Mouse (Mus musculus) spleen, embryonic (tissue): ENCODE data around the gene F9.
"Not testable (repeated sequence)": the region's sequence is repeated elsewhere in the genome, so short reads cannot be mapped to it uniquely, and the experiment has no call there.

Source experiments
- CTCF ChIA-PET: fragments of 350-600 bp; sonication (Branson Sonifier 250); formaldehyde crosslinking; loops from one replicate; lab custom pipeline; 2022; lab: Charles Lee

The F9 gene

GRCm38 (mm10) chrX:59999221-60000083, at the start of gene F9:
F9 (plus strand) TSS chrX:59999464.
- CTCF ChIA-PET: no interaction called here

- CTCF ChIA-PET: not testable (repeated sequence)
Measured at GRCm38 (mm10) chrX:59969767-59970166, 29.5 kb upstream of the F9 start.

DNA sequence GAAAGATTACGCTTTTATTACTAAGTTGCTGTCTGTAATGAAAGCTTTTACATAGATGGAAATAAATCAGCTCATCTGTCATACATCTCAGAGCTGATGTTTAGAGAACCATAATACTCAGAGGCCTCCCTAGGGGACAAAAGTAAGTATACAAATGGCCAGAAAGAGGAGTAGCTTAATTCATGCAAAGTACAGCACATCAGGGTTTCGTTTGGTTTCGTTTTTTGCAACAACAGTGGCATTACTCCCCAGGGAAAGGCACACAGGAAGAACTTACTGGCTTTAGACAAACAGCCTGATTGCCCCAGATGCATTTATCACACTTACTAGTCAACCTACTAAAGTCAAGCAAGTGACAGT, 800 bp downstream of the F9 start:
- CTCF ChIA-PET: no interaction called here

- CTCF ChIA-PET: no interaction called here
Measured at GRCm38 (mm10) chrX:60001461-60001860, 2.2 kb downstream of the F9 start.

DNA sequence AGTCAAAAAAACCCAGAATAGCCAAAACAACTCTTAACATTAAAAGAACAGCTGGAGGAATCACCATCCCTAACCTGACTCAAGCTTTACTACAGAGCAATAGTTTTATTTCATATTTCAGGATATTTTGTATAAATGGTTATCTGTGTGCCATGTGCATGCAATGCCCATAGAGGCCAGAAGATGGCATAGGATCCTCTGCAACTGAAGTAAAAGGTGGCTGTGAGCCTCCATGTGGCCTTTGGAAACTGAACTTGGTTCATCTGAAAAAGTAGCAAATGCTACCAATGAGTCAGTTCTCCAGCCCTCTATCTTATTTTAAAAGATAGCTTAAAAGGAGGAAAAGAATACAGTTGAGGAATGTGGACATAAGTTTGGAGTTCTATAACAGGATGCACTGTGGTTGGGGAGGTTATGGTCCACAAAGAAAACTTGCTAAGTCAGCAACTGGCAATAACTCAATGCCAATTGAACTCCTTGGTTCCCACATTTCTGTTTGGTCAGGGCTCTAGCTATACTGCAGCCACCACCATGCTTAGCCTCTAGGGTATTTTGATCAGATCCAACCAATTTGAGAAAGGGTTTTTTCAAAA, 13.9 kb downstream of the F9 start:
- CTCF ChIA-PET: interaction anchor here (0.6 kb wide), 1 partner anchor 110 kb away, joined by 4 read pairs; no protein-coding TSS in a partner anchor

- CTCF ChIA-PET: no interaction called here
Measured at GRCm38 (mm10) chrX:60014588-60014987, 15.3 kb downstream of the F9 start.

DNA sequence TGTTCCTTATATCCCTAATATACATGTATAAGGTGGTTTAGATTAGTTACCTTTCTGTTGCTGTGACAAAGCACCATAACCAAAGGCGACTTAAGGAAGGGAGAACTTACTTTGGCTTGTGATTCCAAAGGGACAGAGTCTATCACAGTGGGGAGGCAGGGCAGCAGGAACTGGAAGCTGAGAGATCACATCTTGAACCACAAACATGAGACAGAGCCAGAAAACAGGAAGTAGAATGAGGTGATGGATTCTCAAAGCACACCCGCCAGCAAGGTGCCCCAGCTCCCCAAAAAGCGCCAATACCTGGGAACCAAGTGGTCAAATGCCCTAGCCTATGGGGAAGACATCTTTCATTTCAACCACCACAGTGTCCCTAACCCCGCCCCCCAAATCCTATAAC, 21.7 kb downstream of the F9 start:
- CTCF ChIA-PET: no interaction called here

DNA sequence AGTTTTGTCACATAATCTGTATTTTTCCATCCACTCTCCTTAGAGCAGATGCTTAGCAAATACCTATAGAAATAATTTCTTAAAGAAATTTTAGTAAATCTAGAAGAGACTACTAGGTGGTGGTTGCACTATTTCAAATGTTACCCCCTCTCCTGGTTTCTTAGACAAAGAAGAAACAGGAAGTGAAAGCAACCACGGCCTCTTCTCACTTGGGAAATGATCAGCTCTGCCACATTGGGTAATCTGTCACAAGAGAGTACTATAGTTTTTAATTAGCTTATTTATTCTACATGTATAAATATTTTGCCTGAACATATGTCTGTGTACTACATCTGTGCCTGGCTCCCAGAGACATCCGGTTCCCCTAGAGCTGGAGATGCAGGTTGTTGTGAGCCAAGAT, 22.3 kb downstream of the F9 start:
- CTCF ChIA-PET: interaction anchor here (0.7 kb wide), 1 partner anchor 10 kb away, joined by 3 read pairs; no protein-coding TSS in a partner anchor

DNA sequence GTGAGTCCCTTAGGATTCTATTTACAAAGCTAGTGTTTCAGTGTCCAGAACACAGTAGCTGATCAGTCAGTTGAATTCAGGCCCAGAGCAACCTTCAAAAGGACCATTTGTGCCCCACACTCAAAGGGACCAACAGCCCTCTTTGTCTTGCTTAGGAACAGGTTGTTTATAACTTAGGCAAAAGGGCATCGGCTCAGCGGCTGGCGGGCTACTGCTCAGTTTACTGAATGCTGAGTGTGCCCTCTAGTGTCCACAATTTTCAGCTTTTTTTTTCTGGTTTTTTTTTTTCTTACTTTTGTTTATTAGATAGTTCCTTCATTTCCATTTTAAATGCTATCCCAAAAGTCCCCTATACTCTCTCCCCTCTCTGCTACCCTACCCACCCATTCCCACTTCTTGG, 27.4 kb downstream of the F9 start:
- CTCF ChIA-PET: no interaction called here

- CTCF ChIA-PET: no interaction called here
Measured at GRCm38 (mm10) chrX:60054745-60055144, 55.5 kb downstream of the F9 start.

DNA sequence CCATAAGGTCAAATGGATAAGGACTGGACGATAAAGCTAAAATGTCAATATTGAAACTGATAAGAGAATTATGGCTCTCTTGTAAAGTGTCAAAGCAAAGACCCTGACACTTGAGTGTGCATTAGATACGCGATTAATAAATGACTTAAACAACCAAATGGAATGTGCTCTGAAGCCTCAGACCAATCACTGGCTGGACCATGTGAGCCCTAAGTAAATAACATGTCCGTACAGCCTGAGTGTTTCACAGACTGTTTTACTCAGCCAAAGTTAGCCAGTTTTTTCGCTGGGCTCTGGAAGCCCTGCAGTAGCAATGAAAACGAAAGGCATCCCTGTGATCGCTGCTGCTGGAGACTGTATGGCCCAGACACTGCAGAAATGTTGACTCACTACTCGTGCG, 55.9 kb downstream of the F9 start:
- CTCF ChIA-PET: no interaction called here

DNA sequence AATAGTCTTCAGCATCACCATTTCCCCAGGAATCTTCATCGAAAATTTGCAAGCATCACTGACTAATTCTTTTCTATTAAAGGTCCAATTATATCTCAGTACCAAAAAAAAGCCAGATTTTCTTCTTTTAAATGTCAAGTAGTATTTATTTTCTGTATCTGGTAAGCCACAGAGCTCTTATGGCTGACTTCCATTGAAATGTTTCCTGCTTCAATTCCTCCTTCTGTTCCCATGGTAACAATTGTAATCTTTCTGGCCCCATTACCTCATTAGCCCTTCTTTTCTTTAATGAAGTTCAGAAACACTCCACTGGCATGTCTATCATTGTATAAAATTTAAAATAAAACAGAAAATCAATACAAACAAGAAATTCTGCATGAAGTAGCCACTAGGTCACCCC, 76.1 kb downstream of the F9 start:
- CTCF ChIA-PET: no interaction called here
